Mouse (Mus musculus): ENCODE results near the gene Ap2a2.

DNA sequence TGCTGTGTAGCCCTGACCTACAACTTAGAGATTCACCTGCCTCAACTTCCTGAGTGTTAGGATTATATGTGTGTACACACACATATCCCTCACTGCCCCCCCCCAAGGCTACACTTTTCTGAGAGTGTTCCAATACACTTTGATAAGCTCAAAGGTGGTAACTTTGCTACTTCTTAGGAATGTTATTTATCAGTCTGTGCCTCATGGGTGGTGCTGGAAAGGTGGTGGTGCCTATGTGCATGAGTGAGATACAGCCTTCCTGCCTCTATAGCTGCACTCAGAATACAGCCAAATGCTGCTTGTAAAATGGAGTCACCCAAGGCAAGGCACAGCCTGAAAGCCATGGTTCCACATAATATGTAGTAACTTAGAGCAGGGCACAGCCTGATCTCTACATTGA, 3.0 kb upstream of the Ap2a2 start:
- TF ChIP-seq CTCF (IDR thresholded peaks at IDR 0.05; ENCODE audit: borderline replicate concordance, extremely low read depth, insufficient read depth, insufficient read length), result no peak
- no peak for TF ChIP-seq POLR2A (IDR thresholded peaks at IDR 0.05; ENCODE audit: borderline replicate concordance, extremely low read depth, insufficient read depth, insufficient read length, poor library complexity, severe bottlenecking)

Measured in brain, embryonic 14.5 days (tissue).